Mouse (Mus musculus) neural tube, embryonic 12.5 days (tissue): ENCODE measurements around the gene Cldn16. TPM values are rescaled to one million over a fixed set of nuclear protein-coding genes. Genes with fewer than 3 reads are reported as not detected.
A peak's percentile ranks its signal among the peaks of the same experiment; 100 is the strongest.
"Not testable (repeated sequence)": the region's sequence is repeated elsewhere in the genome, so short reads cannot be mapped to it uniquely, and the experiment has no call there.

ENCODE experiments used
- ATAC-seq: fragments of 200-750 bp; cut with Nextera tagmentation; 2 replicates; pipeline ENCODE4 v1.8.0; 2017; ENCODE audit warnings: low read depth, mild to moderate bottlenecking, moderate TSS enrichment, moderate library complexity; ENCODE audit not compliant: low FRiP score
- H3K27ac ChIP-seq: fragments of 300-500 bp; sonication (generic); 2 replicates; pipeline ENCODE4 v1.5.1; 2016
- H3K27me3 ChIP-seq: fragments of 300-500 bp; sonication (generic); replicated peaks from 2 replicates; pipeline ENCODE4 v1.6.1; 2016; ENCODE audit warnings: mild to moderate bottlenecking
- H3K36me3 ChIP-seq: fragments of 300-500 bp; sonication (generic); 2 replicates; pipeline ENCODE4 v1.6.1; 2016; ENCODE audit warnings: mild to moderate bottlenecking
- H3K4me1 ChIP-seq: fragments of 300-500 bp; sonication (generic); 2 replicates; pipeline ENCODE4 v1.6.1; 2016
- H3K4me2 ChIP-seq: fragments of 300-500 bp; sonication (generic); replicated peaks from 2 replicates; pipeline ENCODE4 v1.6.1; 2016; ENCODE audit warnings: mild to moderate bottlenecking
- H3K4me3 ChIP-seq: fragments of 300-500 bp; sonication (generic); 2 replicates; pipeline ENCODE4 v1.5.1; 2016
- H3K9ac ChIP-seq: fragments of 300-500 bp; sonication (generic); 2 replicates; pipeline ENCODE4 v1.6.1; 2016; ENCODE audit warnings: mild to moderate bottlenecking
- H3K9me3 ChIP-seq: fragments of 300-500 bp; sonication (generic); 2 replicates; pipeline ENCODE4 v1.6.1; 2016; ENCODE audit warnings: mild to moderate bottlenecking
- WGBS: fragments of 180-500 bp; shearing (Covaris S2); methylation state at CpG from one replicate; pipeline ENCODE4 v1.1.7; 2016; 5-methylcytosine and 5-hydroxymethylcytosine counted together
- polyA plus RNA-seq: library from polyadenylated mRNA; unstranded; fragments of >200 nt; fragmentation: Nextera tagmentation; extraction: Ambion mirVana; gene quantifications from 2 replicates; pipeline ENCODE4 v1.2.1, GENCODE M21; 2016

Gene Cldn16
- polyA plus RNA-seq, 1 experiment from 2014 or later = not detected

DNA sequence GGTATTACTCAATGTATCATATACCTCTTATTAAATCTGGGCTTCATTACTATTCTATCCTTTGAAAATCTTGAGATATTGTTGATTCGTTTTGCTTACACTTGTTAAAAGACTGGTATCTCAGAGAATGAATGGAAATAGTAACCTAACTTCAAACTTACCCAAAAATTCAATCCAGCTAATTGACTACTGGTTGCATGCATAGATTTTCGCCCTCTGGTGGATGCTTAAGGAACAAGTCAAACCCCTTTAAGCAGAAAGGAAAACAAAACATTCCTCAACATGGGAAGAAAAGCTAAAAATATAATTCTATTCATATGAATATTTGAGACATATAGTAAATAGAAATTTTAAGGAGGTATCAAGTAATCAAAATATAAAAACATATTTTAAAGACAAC is 32.8 kb downstream of the Cldn16 start:
- no peak for ATAC-seq
- WGBS = 13% methylated on average over 2 of the region's 2 CpGs

GRCm38 (mm10) chr16:26499705-26500104 is 36.8 kb downstream of the Cldn16 start:
- ATAC-seq = not testable (repeated sequence)
- WGBS = 92% methylated on average over 3 of the region's 3 CpGs

More for the DNA sequence above, 32.8 kb downstream of the Cldn16 start:
- no peak overlapping the region for H3K9ac ChIP-seq
- no peaks in the 10 kb centered on the region for H3K9me3 ChIP-seq
- no peaks in the 10 kb centered on the region for H3K27me3 ChIP-seq
- no peak overlapping the region for H3K27ac ChIP-seq
- no peaks in the 10 kb centered on the region for H3K36me3 ChIP-seq
- H3K4me1 ChIP-seq = no peaks in the 10 kb centered on the region
- no peak overlapping the region for H3K4me2 ChIP-seq
- no peak overlapping the region for H3K4me3 ChIP-seq

GRCm38 (mm10) chr16:26500738-26501137 is 37.8 kb downstream of the Cldn16 start:
- Histone ChIP-seq H3K9ac (no peak overlapping the region), H3K9me3 (no peaks in the 10 kb centered on the region), H3K4me2 (no peak overlapping the region), H3K36me3 (no peaks in the 10 kb centered on the region), H3K27me3 (no peaks in the 10 kb centered on the region), H3K4me3 (no peak overlapping the region), H3K27ac (no peak overlapping the region), H3K4me1 (no peaks in the 10 kb centered on the region)
- no peak for ATAC-seq
- 89% methylated on average over 3 of the region's 3 CpGs for WGBS

More at GRCm38 (mm10) chr16:26499705-26500104, 36.8 kb downstream of the Cldn16 start:
- not testable (repeated sequence) for H3K36me3 ChIP-seq, H3K4me1 ChIP-seq, H3K27ac ChIP-seq, H3K27me3 ChIP-seq, H3K4me3 ChIP-seq, H3K4me2 ChIP-seq, H3K9ac ChIP-seq, H3K9me3 ChIP-seq

DNA sequence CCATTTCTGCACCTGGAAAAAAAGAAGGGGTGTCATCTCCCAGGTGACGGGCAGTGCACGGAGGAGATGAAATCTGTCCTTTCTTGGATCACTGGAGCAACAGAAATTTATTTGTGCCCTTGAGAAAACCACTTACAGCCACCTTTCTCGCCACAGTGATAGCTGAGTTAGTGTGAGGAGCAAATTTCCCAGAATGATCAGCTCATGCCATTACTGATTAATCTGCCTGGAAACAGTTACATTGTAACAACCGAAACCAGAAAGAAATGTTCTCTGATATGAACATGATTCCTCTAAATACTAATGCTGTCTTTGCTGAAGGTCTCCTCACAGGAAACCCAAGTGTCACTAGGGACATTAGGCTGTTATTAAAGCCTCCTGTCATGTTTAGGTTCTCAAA is 42.0 kb downstream of the Cldn16 start:
- Histone ChIP-seq H3K27me3 (no peaks in the 10 kb centered on the region), H3K9ac (no peak overlapping the region), H3K9me3 (no peaks in the 10 kb centered on the region), H3K4me2 (no peak overlapping the region), H3K36me3 (no peaks in the 10 kb centered on the region), H3K4me1 (no peaks in the 10 kb centered on the region), H3K27ac (no peak overlapping the region), H3K4me3 (no peak overlapping the region)
- ATAC-seq = no peak
- WGBS = 84% methylated on average over 4 of the region's 4 CpGs

- no peak overlapping the region for H3K4me3 ChIP-seq
- no peak overlapping the region for H3K9ac ChIP-seq
- H3K4me1 ChIP-seq = no peaks in the 10 kb centered on the region
- H3K4me2 ChIP-seq = no peak overlapping the region
- no peak for ATAC-seq
- 78% methylated on average over 2 of the region's 2 CpGs for WGBS
- H3K36me3 ChIP-seq = no peaks in the 10 kb centered on the region
- no peaks in the 10 kb centered on the region for H3K27me3 ChIP-seq
- no peaks in the 10 kb centered on the region for H3K9me3 ChIP-seq
- no peak overlapping the region for H3K27ac ChIP-seq
These were observed 56.7 kb downstream of the Cldn16 start for GRCm38 (mm10) chr16:26519596-26519995.

GRCm38 (mm10) chr16:26525832-26526231 is 62.9 kb downstream of the Cldn16 start:
- no peak for ATAC-seq
- Histone ChIP-seq H3K9ac (no peak overlapping the region), H3K27ac (no peak overlapping the region), H3K4me1 (peaks cover 11% of the 10 kb centered on the region; the same call in 1 of the 2 replicates), H3K36me3 (no peaks in the 10 kb centered on the region), H3K4me2 (no peak overlapping the region), H3K9me3 (no peaks in the 10 kb centered on the region), H3K27me3 (no peaks in the 10 kb centered on the region), H3K4me3 (no peak overlapping the region)
- whole genome bisulfite sequencing = 73% methylated on average over 5 of the region's 5 CpGs

- no peaks in the 10 kb centered on the region for H3K9me3 ChIP-seq
- no peak within 1 kb of the TSS for H3K9ac ChIP-seq
- no peak within 1 kb of the TSS for H3K4me3 ChIP-seq
- no peak within 1 kb of the TSS for H3K27ac ChIP-seq
- peaks cover 11% of the 10 kb centered on the region; the same call in 1 of the 2 replicates for H3K4me1 ChIP-seq
- H3K27me3 ChIP-seq = no peaks in the 10 kb centered on the region
- 87% methylated on average over 4 of the region's 4 CpGs for WGBS
- ATAC-seq = no peak
- H3K36me3 ChIP-seq = no peaks in the 10 kb centered on the region
- no peak within 1 kb of the TSS for H3K4me2 ChIP-seq
These were observed 63.7 kb downstream of the Cldn16 start, which contains the start of gene Tmem207 for GRCm38 (mm10) chr16:26526669-26527068. Gene Tmem207, minus strand, starts transcription at chr16:26526769.

- peak; percentile 95 for ATAC-seq
- 43% methylated on average over 10 of the region's 10 CpGs for WGBS
These were observed 65.2 kb downstream of the Cldn16 start for GRCm38 (mm10) chr16:26527931-26528666.

DNA sequence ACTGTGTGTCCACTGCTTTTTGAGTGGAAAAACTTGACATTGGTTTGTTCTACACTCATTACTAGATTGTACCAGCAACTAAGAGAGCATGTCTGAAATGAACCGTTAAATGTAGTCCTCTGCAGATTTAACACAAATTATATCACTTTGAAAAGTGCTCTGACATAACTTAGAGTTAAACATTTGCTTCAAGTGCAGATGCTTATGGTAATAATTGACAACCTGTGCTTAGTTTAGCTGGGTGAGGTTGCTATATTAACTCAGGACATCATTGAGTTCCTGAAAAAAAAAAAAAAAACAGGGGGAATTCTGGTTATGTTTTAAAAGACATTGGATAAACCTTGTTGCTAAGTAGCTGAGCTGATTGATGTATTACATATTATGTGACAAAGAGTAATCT is 67.5 kb downstream of the Cldn16 start:
- Histone ChIP-seq H3K27ac (no peak overlapping the region), H3K4me2 (no peak overlapping the region), H3K9ac (no peak overlapping the region), H3K9me3 (no peaks in the 10 kb centered on the region), H3K4me3 (no peak overlapping the region), H3K4me1 (peaks cover 11% of the 10 kb centered on the region; the same call in 1 of the 2 replicates), H3K27me3 (no peaks in the 10 kb centered on the region), H3K36me3 (no peaks in the 10 kb centered on the region)
- 94% methylated on average over 1 of the region's 1 CpGs for WGBS
- ATAC-seq = no peak

More at GRCm38 (mm10) chr16:26527931-26528666, 65.2 kb downstream of the Cldn16 start:
- Histone ChIP-seq H3K27ac (no peak overlapping the region), H3K4me1 (peaks cover 11% of the 10 kb centered on the region; the same call in 1 of the 2 replicates), H3K36me3 (no peaks in the 10 kb centered on the region), H3K9ac (no peak overlapping the region), H3K4me3 (no peak overlapping the region), H3K27me3 (no peaks in the 10 kb centered on the region), H3K9me3 (no peaks in the 10 kb centered on the region), H3K4me2 (peak overlapping the region; percentile 21; the same call in 1 of the 2 replicates)

DNA sequence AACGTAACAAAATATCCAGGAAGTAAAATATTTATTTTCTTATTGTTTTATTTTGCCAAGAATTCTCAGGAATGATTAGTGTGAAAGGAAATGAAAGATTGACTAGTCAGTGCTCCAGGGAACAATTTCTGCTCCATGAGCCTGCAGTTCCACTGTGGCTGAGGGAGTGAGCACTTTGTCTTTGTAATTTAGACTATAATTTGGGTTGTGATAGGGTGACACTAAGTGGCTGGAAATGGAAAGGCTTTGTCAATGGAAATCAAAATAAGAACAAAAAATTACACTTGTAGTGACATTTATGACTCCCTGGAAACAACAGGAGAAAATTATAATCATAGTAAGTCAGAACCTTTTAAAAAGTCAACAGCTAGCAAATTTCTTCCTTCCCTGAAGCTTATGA is 69.4 kb downstream of the Cldn16 start:
- Histone ChIP-seq H3K4me1 (0 out of 2 replicates have a peak, but pooled peaks cover 11% of the 10 kb centered on the region), H3K9me3 (no peaks in the 10 kb centered on the region), H3K9ac (no peak overlapping the region), H3K27me3 (no peaks in the 10 kb centered on the region), H3K4me3 (no peak overlapping the region), H3K36me3 (no peaks in the 10 kb centered on the region), H3K27ac (no peak overlapping the region), H3K4me2 (no peak overlapping the region)
- 89% methylated on average over 1 of the region's 1 CpGs for WGBS
- no peak for ATAC-seq
